Mouse (Mus musculus) embryo, embryonic 9.5 days (tissue): Measurements from ENCODE around the gene Dnlz.
A peak's percentile ranks its signal among the peaks of the same experiment; 100 is the strongest.

ENCODE experiments used
- DNase-seq: peaks from one replicate; pipeline ENCODE4 v3.0.0-alpha.2; 2017; ENCODE audit errors: extremely low spot score

The Dnlz gene

GRCm38 (mm10) chr2:26320245-26321185 is 31.4 kb downstream of the Dnlz start:
- no peak for DNase-seq

- no peak for DNase-seq
Measured at GRCm38 (mm10) chr2:26319519-26320244, 32.2 kb downstream of the Dnlz start.

GRCm38 (mm10) chr2:26319109-26319508 is 32.8 kb downstream of the Dnlz start:
- DNase-seq = no peak

GRCm38 (mm10) chr2:26317991-26318672 is 33.8 kb downstream of the Dnlz start:
- no peak for DNase-seq

GRCm38 (mm10) chr2:26317371-26317770 is 34.5 kb downstream of the Dnlz start:
- DNase-seq = no peak

GRCm38 (mm10) chr2:26316576-26317246 is 35.2 kb downstream of the Dnlz start:
- DNase-seq = no peak

GRCm38 (mm10) chr2:26315925-26316311 is 36.0 kb downstream of the Dnlz start:
- no peak for DNase-seq

- DNase-seq = peak; percentile 95
Measured at GRCm38 (mm10) chr2:26315072-26315924, 36.6 kb downstream of the Dnlz start, which contains the start of gene Gpsm1. Gene Gpsm1 (plus strand): TSS chr2:26315515.

- DNase-seq = peak; percentile 55
Measured at GRCm38 (mm10) chr2:26314281-26315071, 37.4 kb downstream of the Dnlz start.

- no peak for DNase-seq
Measured at GRCm38 (mm10) chr2:26313394-26313793, 38.5 kb downstream of the Dnlz start.

- no peak for DNase-seq
Measured at GRCm38 (mm10) chr2:26312812-26313211, 39.1 kb downstream of the Dnlz start.

- no peak for DNase-seq
Measured at GRCm38 (mm10) chr2:26311936-26312335, 40.0 kb downstream of the Dnlz start.

- peak; percentile 51 for DNase-seq
Measured at GRCm38 (mm10) chr2:26309739-26310138, 42.2 kb downstream of the Dnlz start.

GRCm38 (mm10) chr2:26306702-26307101 is 45.2 kb downstream of the Dnlz start:
- no peak for DNase-seq

- DNase-seq = no peak
Measured at GRCm38 (mm10) chr2:26305555-26305954, 46.4 kb downstream of the Dnlz start.

- no peak for DNase-seq
Measured at GRCm38 (mm10) chr2:26304711-26305110, 47.2 kb downstream of the Dnlz start.

- DNase-seq = no peak
Measured at GRCm38 (mm10) chr2:26302005-26302503, 49.9 kb downstream of the Dnlz start.

- peak; percentile 85 for DNase-seq
Measured at GRCm38 (mm10) chr2:26300808-26301174, 51.1 kb downstream of the Dnlz start.

- DNase-seq = no peak
Measured at GRCm38 (mm10) chr2:26300161-26300807, 51.6 kb downstream of the Dnlz start.
